Mouse (Mus musculus): ENCODE data around the gene Abcc9. TPM values are rescaled to one million over a fixed set of nuclear protein-coding genes. Genes with fewer than 3 reads are reported as not detected.

Abcc9 gene
- polyA plus RNA-seq, 1 experiment from 2014 or later = 4.9 TPM

GRCm38 (mm10) chr6:142720641-142721040 is 18.5 kb upstream of the Abcc9 start:
- Histone ChIP-seq H3K27me3 (ENCODE audit: insufficient read depth, low read length) (no peaks in the 10 kb centered on the region), H3K27ac (ENCODE audit: low read depth) (no peak overlapping the region)

GRCm38 (mm10) chr6:142718167-142718566 is 16.1 kb upstream of the Abcc9 start:
- no peak overlapping the region for H3K27ac ChIP-seq (ENCODE audit: low read depth)
- H3K4me1 ChIP-seq (ENCODE audit: insufficient read depth) = no peaks in the 10 kb centered on the region
- H3K9ac ChIP-seq = no peak overlapping the region
- TF ChIP-seq CTCF (IDR thresholded peaks at IDR 0.05; ENCODE audit: low read depth) = peak; percentile 57
- no peaks in the 10 kb centered on the region for H3K9me3 ChIP-seq (ENCODE audit: low read depth, low read length)
- 44% methylated on average over 7 of the region's 7 CpGs for WGBS
- H3K4me2 ChIP-seq = no peak overlapping the region
- no peaks in the 10 kb centered on the region for H3K36me3 ChIP-seq (ENCODE audit: insufficient read depth)
- no peaks in the 10 kb centered on the region for H3K27me3 ChIP-seq (ENCODE audit: insufficient read depth, low read length)
- ATAC-seq (ENCODE audit: insufficient read depth) = peak; percentile 22; the same call in 1 of the 2 replicates
- no peak overlapping the region for H3K4me3 ChIP-seq (ENCODE audit: low read depth, low read length)
- DNase-seq = peak; percentile 26

More at GRCm38 (mm10) chr6:142720641-142721040, 18.5 kb upstream of the Abcc9 start:
- Histone ChIP-seq H3K4me3 (ENCODE audit: low read depth, low read length) (no peak overlapping the region), H3K9ac (no peak overlapping the region), H3K9me3 (ENCODE audit: low read depth, low read length) (no peaks in the 10 kb centered on the region), H3K4me1 (ENCODE audit: insufficient read depth) (no peaks in the 10 kb centered on the region), H3K4me2 (no peak overlapping the region), H3K36me3 (ENCODE audit: insufficient read depth) (no peaks in the 10 kb centered on the region)
- DNase-seq (no peak), ATAC-seq (ENCODE audit: insufficient read depth) (no peak)
- TF ChIP-seq CTCF (IDR thresholded peaks at IDR 0.05; ENCODE audit: low read depth) = peak; percentile 17
- WGBS = 65% methylated on average over 6 of the region's 6 CpGs

- Histone ChIP-seq H3K27ac (ENCODE audit: low read depth) (no peak overlapping the region), H3K4me3 (ENCODE audit: low read depth, low read length) (no peak overlapping the region), H3K36me3 (ENCODE audit: insufficient read depth) (no peaks in the 10 kb centered on the region), H3K9me3 (ENCODE audit: low read depth, low read length) (no peaks in the 10 kb centered on the region), H3K4me2 (no peak overlapping the region), H3K27me3 (ENCODE audit: insufficient read depth, low read length) (no peaks in the 10 kb centered on the region), H3K4me1 (ENCODE audit: insufficient read depth) (no peaks in the 10 kb centered on the region), H3K9ac (no peak overlapping the region)
- no peak for TF ChIP-seq CTCF (IDR thresholded peaks at IDR 0.05; ENCODE audit: low read depth)
- ATAC-seq (ENCODE audit: insufficient read depth) = no peak
- DNase-seq = peak; percentile 80
- 43% methylated on average over 4 of the region's 4 CpGs for WGBS
These were observed 15.1 kb upstream of the Abcc9 start for GRCm38 (mm10) chr6:142717186-142717585.

- ATAC-seq (ENCODE audit: insufficient read depth) = no peak
These were observed 12.9 kb upstream of the Abcc9 start for GRCm38 (mm10) chr6:142715026-142715425.

GRCm38 (mm10) chr6:142711106-142711505 is 9.0 kb upstream of the Abcc9 start:
- Histone ChIP-seq H3K4me1 (ENCODE audit: insufficient read depth) (0 out of 2 replicates have a peak, but pooled peaks cover 3% of the 10 kb centered on the region), H3K4me3 (ENCODE audit: low read depth, low read length) (no peak overlapping the region), H3K9me3 (ENCODE audit: low read depth, low read length) (no peaks in the 10 kb centered on the region), H3K4me2 (no peak overlapping the region), H3K9ac (no peak overlapping the region), H3K27ac (ENCODE audit: low read depth) (peak overlapping the region; percentile 71; the same call in 1 of the 2 replicates), H3K36me3 (ENCODE audit: insufficient read depth) (no peaks in the 10 kb centered on the region), H3K27me3 (ENCODE audit: insufficient read depth, low read length) (no peaks in the 10 kb centered on the region)
- WGBS = 21% methylated on average over 4 of the region's 4 CpGs
- no peak for TF ChIP-seq CTCF (IDR thresholded peaks at IDR 0.05; ENCODE audit: low read depth)
- ATAC-seq (ENCODE audit: insufficient read depth) (0 out of 2 replicates have a peak, but pooled peaks have one; percentile 21), DNase-seq (peak; percentile 71)

More at GRCm38 (mm10) chr6:142715026-142715425, 12.9 kb upstream of the Abcc9 start:
- Histone ChIP-seq H3K9ac (no peak overlapping the region), H3K4me3 (ENCODE audit: low read depth, low read length) (no peak overlapping the region), H3K9me3 (ENCODE audit: low read depth, low read length) (no peaks in the 10 kb centered on the region), H3K27ac (ENCODE audit: low read depth) (no peak overlapping the region), H3K4me1 (ENCODE audit: insufficient read depth) (0 out of 2 replicates have a peak, but pooled peaks cover 3% of the 10 kb centered on the region), H3K36me3 (ENCODE audit: insufficient read depth) (no peaks in the 10 kb centered on the region), H3K27me3 (ENCODE audit: insufficient read depth, low read length) (no peaks in the 10 kb centered on the region), H3K4me2 (no peak overlapping the region)
- 32% methylated on average over 8 of the region's 8 CpGs for WGBS
- no peak for TF ChIP-seq CTCF (IDR thresholded peaks at IDR 0.05; ENCODE audit: low read depth)
- peak; percentile 49 for DNase-seq

GRCm38 (mm10) chr6:142710690-142711089 is 8.6 kb upstream of the Abcc9 start:
- no peak for TF ChIP-seq CTCF (IDR thresholded peaks at IDR 0.05; ENCODE audit: low read depth)
- Histone ChIP-seq H3K9me3 (ENCODE audit: low read depth, low read length) (no peaks in the 10 kb centered on the region), H3K9ac (no peak overlapping the region), H3K27me3 (ENCODE audit: insufficient read depth, low read length) (no peaks in the 10 kb centered on the region), H3K4me3 (ENCODE audit: low read depth, low read length) (no peak overlapping the region), H3K36me3 (ENCODE audit: insufficient read depth) (no peaks in the 10 kb centered on the region), H3K4me2 (no peak overlapping the region; the same call in 1 of the 2 replicates), H3K4me1 (ENCODE audit: insufficient read depth) (0 out of 2 replicates have a peak, but pooled peaks cover 3% of the 10 kb centered on the region), H3K27ac (ENCODE audit: low read depth) (peak overlapping the region; percentile 71)
- DNase-seq (no peak), ATAC-seq (ENCODE audit: insufficient read depth) (peak; percentile 51; the same call in 1 of the 2 replicates)
- WGBS = 69% methylated on average over 6 of the region's 6 CpGs

GRCm38 (mm10) chr6:142708369-142708768 is 6.3 kb upstream of the Abcc9 start:
- DNase-seq (no peak), ATAC-seq (ENCODE audit: insufficient read depth) (no peak)
- Histone ChIP-seq H3K9me3 (ENCODE audit: low read depth, low read length) (no peaks in the 10 kb centered on the region), H3K4me3 (ENCODE audit: low read depth, low read length) (no peak overlapping the region), H3K36me3 (ENCODE audit: insufficient read depth) (no peaks in the 10 kb centered on the region), H3K27ac (ENCODE audit: low read depth) (no peak overlapping the region), H3K27me3 (ENCODE audit: insufficient read depth, low read length) (no peaks in the 10 kb centered on the region), H3K4me1 (ENCODE audit: insufficient read depth) (0 out of 2 replicates have a peak, but pooled peaks cover 3% of the 10 kb centered on the region), H3K4me2 (no peak overlapping the region), H3K9ac (no peak overlapping the region)
- no peak for TF ChIP-seq CTCF (IDR thresholded peaks at IDR 0.05; ENCODE audit: low read depth)
- 65% methylated on average over 6 of the region's 6 CpGs for WGBS
